Mouse (Mus musculus) liver, adult 2 months (tissue): ENCODE measurements around the gene Klhdc10.

Experiments
- CTCF ChIP-seq: fragments of 200-500 bp; IDR thresholded peaks from 2 replicates; pipeline ENCODE4 v1.5.1; 2011; ENCODE audit warnings: low read depth, low read length, control low read depth
- POLR2A ChIP-seq: fragments of 200-500 bp; IDR thresholded peaks from 2 replicates; pipeline ENCODE4 v1.6.1; 2011; ENCODE audit warnings: low read length, control low read depth; ENCODE audit not compliant: insufficient read depth; ENCODE audit errors: extremely low read depth

GRCm38 (mm10) chr6:30369291-30369690, 32.4 kb upstream of the Klhdc10 start:
- TF ChIP-seq CTCF = no peak
- TF ChIP-seq POLR2A = no peak
